27 mouse cellular contexts compared by ENCODE assay signal in the genomic region with DNA sequence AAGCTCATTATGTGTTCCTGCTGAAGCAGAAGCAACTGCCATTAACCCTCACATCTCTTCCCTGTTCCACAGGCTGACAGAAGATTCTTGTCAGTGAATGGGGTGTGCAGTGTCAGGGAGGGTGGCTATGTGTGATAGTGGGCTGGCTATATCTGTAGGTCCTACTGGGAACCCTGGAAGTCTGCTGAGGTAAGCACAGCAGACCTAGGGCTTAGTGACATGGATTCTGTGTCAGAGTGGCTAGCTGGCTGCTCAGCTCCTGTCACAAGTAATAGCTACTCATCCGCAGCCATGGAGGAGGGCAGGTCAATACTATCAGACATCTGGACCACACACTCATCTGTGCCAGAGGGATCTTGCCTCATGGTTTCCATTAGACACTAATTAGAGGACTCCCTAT.
DNase-seq lines count a peak whose midpoint lies in the region; ATAC-seq and TF ChIP-seq lines count a peak whose summit lies in the region.
"Had no signal": no experiment of that assay in that cellular context is flagged by ENCODE, and none has a peak within 500 bp of the region (broad histone marks: within the 10 kb centered on the region; RNA-seq: fewer than 3 reads in every experiment).

No protein-coding gene starts in this region.

- no peaks in the 10 kb centered on the region for H3K9me3 ChIP-seq in forebrain, embryonic 13.5 days (replicated peaks)
- H3K9me3 ChIP-seq in forebrain, embryonic 10.5 days: no peaks in the 10 kb centered on the region
- no peaks in the 10 kb centered on the region for H3K9me3 ChIP-seq in lung, embryonic 15.5 days
- H3K9me3 ChIP-seq in embryonic facial prominence, embryonic 11.5 days (replicated peaks; ENCODE audit: control insufficient read depth, low read length): no peaks in the 10 kb centered on the region
- H3K9me3 ChIP-seq in forebrain, postnatal 0 days (ENCODE audit: low read length): no peaks in the 10 kb centered on the region
- H3K9me3 ChIP-seq: embryonic facial prominence, embryonic 13.5 days; limb, embryonic 13.5 days; liver, embryonic 12.5 days; midbrain, embryonic 15.5 days; neural tube, embryonic 13.5 days had no signal

- peaks cover 29% of the 10 kb centered on the region for H3K4me1 ChIP-seq in forebrain, embryonic 13.5 days
- H3K4me1 ChIP-seq in forebrain, embryonic 10.5 days: peaks cover 38% of the 10 kb centered on the region
- no peaks in the 10 kb centered on the region for H3K4me1 ChIP-seq in lung, embryonic 15.5 days
- peaks cover 2% of the 10 kb centered on the region for H3K4me1 ChIP-seq in embryonic facial prominence, embryonic 11.5 days (ENCODE audit: control insufficient read depth, insufficient read depth, low read length)
- peaks cover 11% of the 10 kb centered on the region; the same call in 1 of the 2 replicates for H3K4me1 ChIP-seq in forebrain, postnatal 0 days (ENCODE audit: insufficient read depth)
- H3K4me1 ChIP-seq: liver, embryonic 12.5 days; megakaryocyte, embryonic 14.5 days had no signal

- no peak overlapping the region for H3K4me3 ChIP-seq in forebrain, embryonic 13.5 days
- no peak overlapping the region for H3K4me3 ChIP-seq in forebrain, embryonic 10.5 days
- no peak overlapping the region for H3K4me3 ChIP-seq in lung, embryonic 15.5 days
- no peak overlapping the region for H3K4me3 ChIP-seq in embryonic facial prominence, embryonic 11.5 days (ENCODE audit: low read depth, low read length)
- H3K4me3 ChIP-seq in forebrain, postnatal 0 days (ENCODE audit: low read depth, low read length): no peak overlapping the region
- H3K4me3 ChIP-seq: embryonic facial prominence, embryonic 13.5 days; heart, adult 2 months; limb, embryonic 13.5 days; liver, embryonic 12.5 days; megakaryocyte, embryonic 14.5 days; midbrain, embryonic 15.5 days; myocyte; neural tube, embryonic 13.5 days had no signal

- H3K36me3 ChIP-seq in forebrain, embryonic 13.5 days (ENCODE audit: poor library complexity, severe bottlenecking): no peaks in the 10 kb centered on the region
- no peaks in the 10 kb centered on the region for H3K36me3 ChIP-seq in forebrain, embryonic 10.5 days (replicated peaks)
- H3K36me3 ChIP-seq in lung, embryonic 15.5 days: no peaks in the 10 kb centered on the region
- no peaks in the 10 kb centered on the region for H3K36me3 ChIP-seq in embryonic facial prominence, embryonic 11.5 days (replicated peaks; ENCODE audit: control insufficient read depth, insufficient read depth, low read depth, low read length)
- H3K36me3 ChIP-seq in forebrain, postnatal 0 days (ENCODE audit: insufficient read depth): no peaks in the 10 kb centered on the region
- H3K36me3 ChIP-seq: liver, embryonic 12.5 days; midbrain, embryonic 15.5 days; neural tube, embryonic 13.5 days had no signal

- no peak overlapping the region for H3K27ac ChIP-seq in forebrain, embryonic 13.5 days
- H3K27ac ChIP-seq in forebrain, embryonic 10.5 days: no peak overlapping the region
- H3K27ac ChIP-seq in lung, embryonic 15.5 days: no peak overlapping the region
- H3K27ac ChIP-seq in embryonic facial prominence, embryonic 11.5 days (replicated peaks; ENCODE audit: low read depth, low read length): no peak overlapping the region
- H3K27ac ChIP-seq in forebrain, postnatal 0 days (ENCODE audit: low read depth, low read length): no peak overlapping the region
- H3K27ac ChIP-seq: embryonic facial prominence, embryonic 13.5 days; heart, adult 2 months; limb, embryonic 13.5 days; liver, embryonic 12.5 days; midbrain, embryonic 15.5 days; neural tube, embryonic 13.5 days had no signal

- no peak for TF ChIP-seq CTCF in forebrain, postnatal 0 days (IDR thresholded peaks at IDR 0.05; ENCODE audit: low read depth)

- ATAC-seq in forebrain, embryonic 13.5 days: peak; percentile 26; the same call in 1 of the 2 replicates
- ATAC-seq in lung, embryonic 15.5 days (ENCODE audit: borderline replicate concordance, extremely low read depth, low FRiP score, low TSS enrichment): 0 out of 2 replicates have a peak, but pooled peaks have one; percentile 5
- ATAC-seq in embryonic facial prominence, embryonic 11.5 days (replicated peaks; ENCODE audit: insufficient number of reproducible peaks, low FRiP score, low TSS enrichment, low read depth): 0 out of 2 replicates have a peak, but pooled peaks have one; percentile 26
- peak; percentile 25; the same call in 1 of the 2 replicates for ATAC-seq in forebrain, postnatal 0 days
- ATAC-seq: activated CD4-positive, CD25-positive, alpha-beta regulatory T cell, adult 4 months; intestine, postnatal 0 days; liver, embryonic 12.5 days; midbrain, embryonic 15.5 days had no signal

- no peak for DNase-seq in forebrain, embryonic 10.5 days (ENCODE audit: extremely low spot score, low spot score)
- DNase-seq in lung, postnatal 10 days: no peak
- DNase-seq in embryonic facial prominence, embryonic 11.5 days (ENCODE audit: low spot score): peak; percentile 28
- peak; percentile 21 for DNase-seq in forebrain, postnatal 0 days
- DNase-seq in gastrocnemius, postnatal 10 days: no peak
- DNase-seq in cerebellum, postnatal 4 days (ENCODE audit: low spot score in 2 of 2): no peak
- DNase-seq: adrenal gland, adult 8-10 months; cerebellum, adult 11-12 months; cerebellum, postnatal 14 days; gastrocnemius, postnatal 25 days; heart, adult 2 months; lung, adult 2 months; lung, postnatal 36 days; right cerebral cortex, adult 18-20 months; right cerebral cortex, postnatal 4 days; thymus, adult 2 months had no signal

- 52% methylated on average over 1 of the region's 1 CpGs for WGBS in forebrain, embryonic 13.5 days
- WGBS in forebrain, embryonic 10.5 days: 50% methylated on average over 1 of the region's 1 CpGs
- WGBS in lung, embryonic 15.5 days: 79% methylated on average over 1 of the region's 1 CpGs
- 36% methylated on average over 1 of the region's 1 CpGs for WGBS in embryonic facial prominence, embryonic 11.5 days
- WGBS in forebrain, postnatal 0 days: 27% methylated on average over 1 of the region's 1 CpGs

- no peaks in the 10 kb centered on the region for H3K27me3 ChIP-seq in forebrain, embryonic 13.5 days
- H3K27me3 ChIP-seq in forebrain, embryonic 10.5 days (ENCODE audit: poor library complexity, severe bottlenecking): peaks cover 20% of the 10 kb centered on the region
- no peaks in the 10 kb centered on the region for H3K27me3 ChIP-seq in lung, embryonic 15.5 days
- no peaks in the 10 kb centered on the region for H3K27me3 ChIP-seq in embryonic facial prominence, embryonic 11.5 days (ENCODE audit: control insufficient read depth, insufficient read depth, low read length)
- no peaks in the 10 kb centered on the region for H3K27me3 ChIP-seq in forebrain, postnatal 0 days (ENCODE audit: insufficient read depth, low read length)
- H3K27me3 ChIP-seq: embryonic facial prominence, embryonic 13.5 days; limb, embryonic 13.5 days; liver, embryonic 12.5 days; megakaryocyte, embryonic 14.5 days; midbrain, embryonic 15.5 days; neural tube, embryonic 13.5 days had no signal

- H3K9ac ChIP-seq in forebrain, embryonic 13.5 days: no peak overlapping the region
- H3K9ac ChIP-seq in lung, embryonic 15.5 days: no peak overlapping the region
- H3K9ac ChIP-seq in embryonic facial prominence, embryonic 11.5 days (replicated peaks; ENCODE audit: low read length): no peak overlapping the region
- no peak overlapping the region for H3K9ac ChIP-seq in forebrain, postnatal 0 days
- H3K9ac ChIP-seq: embryonic facial prominence, embryonic 13.5 days; limb, embryonic 13.5 days; liver, embryonic 12.5 days; midbrain, embryonic 15.5 days; neural tube, embryonic 13.5 days had no signal

- H3K4me2 ChIP-seq in forebrain, embryonic 13.5 days: no peak overlapping the region
- no peak overlapping the region for H3K4me2 ChIP-seq in lung, embryonic 15.5 days
- H3K4me2 ChIP-seq in embryonic facial prominence, embryonic 11.5 days (ENCODE audit: low read depth, low read length): no peak overlapping the region
- H3K4me2 ChIP-seq in forebrain, postnatal 0 days (ENCODE audit: low read depth): no peak overlapping the region
- H3K4me2 ChIP-seq: embryonic facial prominence, embryonic 13.5 days; limb, embryonic 13.5 days; liver, embryonic 12.5 days; midbrain, embryonic 15.5 days; neural tube, embryonic 13.5 days had no signal

Comparison
In these comparisons a context has a peak if more than half of its experiments do, and no peak if none do; other contexts are left out.
1. DNase-seq: peak in embryonic facial prominence, embryonic 11.5 days (single experiment) and forebrain, postnatal 0 days (single experiment); none in forebrain, embryonic 10.5 days (single experiment), lung, postnatal 10 days (single experiment), gastrocnemius, postnatal 10 days (single experiment) and cerebellum, postnatal 4 days (0 of 2).
2. Peak in every context shown above with its lines, with median percentiles within 50 percentile points of each other: ATAC-seq.